Mouse (Mus musculus): Measurements from ENCODE around the gene Rfc4. TPM values are rescaled to one million over a fixed set of nuclear protein-coding genes. Genes with fewer than 3 reads are reported as not detected.
"Not testable (repeated sequence)": the region's sequence is repeated elsewhere in the genome, so short reads cannot be mapped to it uniquely, and the experiment has no call there.

Gene Rfc4
- polyA plus RNA-seq, 1 experiment from 2014 or later = 59.4 TPM

DNA sequence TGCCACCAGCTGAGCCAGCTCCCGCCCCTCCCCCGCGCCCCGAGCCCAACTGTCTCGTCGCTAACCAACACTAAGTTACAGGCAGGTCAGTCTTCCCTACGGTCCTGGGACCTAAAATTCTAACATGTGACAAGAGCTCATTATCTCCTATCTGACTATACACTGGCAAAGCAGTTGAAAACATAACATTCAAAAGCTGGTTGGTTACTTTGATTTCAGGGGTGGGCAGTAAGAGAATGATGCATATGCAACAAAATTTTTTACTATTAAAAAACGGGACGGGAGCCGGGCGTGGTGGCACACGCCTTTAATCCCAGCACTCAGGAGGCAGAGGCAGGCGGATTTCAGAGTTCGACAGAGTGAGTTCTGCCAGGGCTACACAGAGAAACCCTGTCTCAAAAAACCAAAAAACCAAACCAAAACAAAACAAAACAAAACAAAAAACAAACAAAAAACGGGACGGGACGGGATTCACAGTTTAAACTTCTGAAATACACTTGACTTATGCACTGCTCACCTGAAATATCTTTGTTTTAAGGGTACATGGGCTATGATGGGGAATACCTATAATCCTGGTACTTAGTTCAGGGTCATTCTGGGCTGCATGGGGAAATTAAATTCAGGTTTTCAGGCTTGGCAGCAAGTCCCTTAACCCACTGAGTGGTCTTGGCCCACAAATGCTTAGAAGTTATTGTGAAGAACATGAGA is 24.3 kb downstream of the Rfc4 start:
- Histone ChIP-seq H3K9ac (replicated peaks) (peak overlapping the region; percentile 44), H3K4me1 (ENCODE audit: insufficient read depth) (peaks cover 21% of the 10 kb centered on the region), H3K9me3 (ENCODE audit: low read length) (no peaks in the 10 kb centered on the region), H3K27ac (ENCODE audit: low read depth) (peak overlapping the region; percentile 46), H3K4me2 (ENCODE audit: low read depth, low read length) (peak overlapping the region; percentile 72), H3K4me3 (ENCODE audit: low read depth, low read length) (peak overlapping the region; percentile 40), H3K36me3 (replicated peaks; ENCODE audit: insufficient read depth, low read length) (no peaks in the 10 kb centered on the region), H3K27me3 (ENCODE audit: insufficient read depth, low read length) (no peaks in the 10 kb centered on the region)
- TF ChIP-seq CTCF (IDR thresholded peaks at IDR 0.05; ENCODE audit: low read depth) = no peak
- no peak for TF ChIP-seq EP300 (IDR thresholded peaks at IDR 0.05; ENCODE audit: low read depth)
- no peak for ATAC-seq
- WGBS (ENCODE audit: insufficient replicate concordance) = 27% methylated on average over 17 of the region's 17 CpGs
- peak; percentile 56 for DNase-seq

DNA sequence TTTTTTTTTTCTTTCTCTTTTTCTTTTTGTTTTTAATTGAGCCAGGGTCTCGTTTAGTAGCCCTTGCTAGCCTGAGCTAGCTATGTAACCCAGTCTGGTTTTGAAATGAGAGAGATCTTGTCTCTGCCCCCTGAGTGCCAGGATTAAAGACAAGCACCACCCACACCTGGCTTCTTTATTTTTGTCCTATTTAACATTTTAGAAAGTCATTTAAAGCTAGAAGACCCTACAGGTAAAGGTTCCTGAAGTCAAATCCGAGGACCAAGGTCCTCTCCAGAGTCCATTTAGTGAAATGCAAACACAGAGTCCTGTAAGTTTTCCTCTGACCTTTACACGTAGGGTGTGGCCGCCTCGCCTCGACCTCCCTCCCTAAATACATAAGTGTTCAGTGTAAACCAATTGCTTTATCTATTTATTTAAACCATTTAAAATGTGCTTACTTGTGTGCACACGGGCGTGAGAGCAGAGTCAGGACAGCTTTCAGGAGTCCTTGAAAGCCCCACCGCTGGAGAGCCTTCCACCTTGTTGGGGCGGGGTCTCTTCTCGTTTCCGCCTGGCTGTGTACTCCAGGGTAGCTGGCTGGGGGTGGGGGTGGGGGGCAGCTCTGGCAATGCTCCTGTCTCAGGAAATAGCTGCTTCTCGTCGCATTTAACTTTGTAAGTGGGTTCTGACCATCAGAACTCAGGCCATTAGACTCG is 25.0 kb downstream of the Rfc4 start:
- Histone ChIP-seq H3K4me1 (ENCODE audit: insufficient read depth) (peaks cover 21% of the 10 kb centered on the region), H3K9me3 (ENCODE audit: low read length) (no peaks in the 10 kb centered on the region), H3K36me3 (replicated peaks; ENCODE audit: insufficient read depth, low read length) (no peaks in the 10 kb centered on the region), H3K4me2 (ENCODE audit: low read depth, low read length) (peak overlapping the region; percentile 72), H3K27ac (ENCODE audit: low read depth) (peak overlapping the region; percentile 46), H3K27me3 (ENCODE audit: insufficient read depth, low read length) (no peaks in the 10 kb centered on the region), H3K9ac (replicated peaks) (peak overlapping the region; percentile 44), H3K4me3 (ENCODE audit: low read depth, low read length) (peak overlapping the region; percentile 40)
- 5% methylated on average over 15 of the region's 15 CpGs for WGBS (ENCODE audit: insufficient replicate concordance)
- ATAC-seq = no peak
- DNase-seq = no peak
- no peak for TF ChIP-seq EP300 (IDR thresholded peaks at IDR 0.05; ENCODE audit: low read depth)
- no peak for TF ChIP-seq CTCF (IDR thresholded peaks at IDR 0.05; ENCODE audit: low read depth)

DNA sequence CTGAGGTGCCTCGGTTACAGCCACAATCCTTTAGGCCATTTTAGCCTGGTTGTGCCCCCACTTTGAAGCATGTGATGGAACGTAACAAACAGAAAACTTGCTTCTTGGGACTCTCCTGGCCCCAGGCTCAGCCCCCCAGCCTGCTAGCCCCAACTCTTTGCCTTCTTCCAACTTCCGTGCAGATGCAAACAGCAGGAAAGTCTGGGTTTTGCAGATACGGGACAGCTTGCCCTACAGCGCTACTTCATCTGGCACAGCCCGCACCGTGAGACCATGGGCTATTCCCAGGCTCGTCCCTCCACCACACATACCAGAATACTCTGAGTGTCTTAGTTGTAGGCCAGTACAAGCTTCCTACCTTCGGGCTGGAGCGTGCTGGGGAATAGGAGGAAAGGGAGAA is 26.9 kb downstream of the Rfc4 start:
- Histone ChIP-seq H3K4me1 (ENCODE audit: insufficient read depth) (peaks cover 17% of the 10 kb centered on the region), H3K36me3 (replicated peaks; ENCODE audit: insufficient read depth, low read length) (no peaks in the 10 kb centered on the region), H3K4me3 (ENCODE audit: low read depth, low read length) (peak overlapping the region; percentile 15; the same call in 1 of the 2 replicates), H3K27me3 (ENCODE audit: insufficient read depth, low read length) (no peaks in the 10 kb centered on the region), H3K9me3 (ENCODE audit: low read length) (no peaks in the 10 kb centered on the region), H3K4me2 (ENCODE audit: low read depth, low read length) (peak overlapping the region; percentile 65), H3K27ac (ENCODE audit: low read depth) (peak overlapping the region; percentile 1; the same call in 1 of the 2 replicates), H3K9ac (replicated peaks) (peak overlapping the region; percentile 9; the same call in 1 of the 2 replicates)
- TF ChIP-seq EP300 (IDR thresholded peaks at IDR 0.05; ENCODE audit: low read depth) (no peak), CTCF (IDR thresholded peaks at IDR 0.05; ENCODE audit: low read depth) (no peak)
- ATAC-seq = no peak
- 24% methylated on average over 10 of the region's 10 CpGs for WGBS (ENCODE audit: insufficient replicate concordance)
- DNase-seq = no peak

DNA sequence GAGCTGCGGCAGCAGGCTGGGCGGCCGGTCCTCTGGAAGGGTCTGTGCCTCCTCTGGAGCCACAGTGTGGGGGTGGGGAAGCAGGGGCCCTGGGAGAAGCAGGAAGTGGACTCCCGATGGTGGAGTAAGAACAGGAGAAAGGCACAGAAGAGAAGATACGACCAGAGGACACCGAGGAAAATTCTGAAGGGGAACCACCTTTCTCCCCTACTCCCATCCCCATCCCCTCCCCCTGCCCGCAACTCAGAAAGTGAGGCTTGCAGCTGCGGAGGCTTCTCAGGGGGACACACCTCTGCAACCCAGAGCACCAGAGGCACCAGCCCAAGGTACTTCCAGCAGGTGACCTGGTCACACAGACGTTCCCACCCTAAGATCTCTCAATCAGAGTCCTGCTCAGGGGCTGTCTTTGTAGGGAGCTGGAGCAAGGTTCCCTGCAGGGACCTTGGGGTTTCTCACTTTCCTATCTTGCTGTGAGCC is 27.4 kb downstream of the Rfc4 start:
- no peak for ATAC-seq
- peak; percentile 29 for DNase-seq
- TF ChIP-seq CTCF (IDR thresholded peaks at IDR 0.05; ENCODE audit: low read depth) = no peak
- Histone ChIP-seq H3K4me2 (ENCODE audit: low read depth, low read length) (peak overlapping the region; percentile 65), H3K9me3 (ENCODE audit: low read length) (no peaks in the 10 kb centered on the region), H3K36me3 (replicated peaks; ENCODE audit: insufficient read depth, low read length) (no peaks in the 10 kb centered on the region), H3K27ac (ENCODE audit: low read depth) (peak overlapping the region; percentile 1; the same call in 1 of the 2 replicates), H3K27me3 (ENCODE audit: insufficient read depth, low read length) (no peaks in the 10 kb centered on the region), H3K4me1 (ENCODE audit: insufficient read depth) (peaks cover 17% of the 10 kb centered on the region), H3K9ac (replicated peaks) (peak overlapping the region; percentile 9), H3K4me3 (ENCODE audit: low read depth, low read length) (peak overlapping the region; percentile 15; the same call in 1 of the 2 replicates)
- 3% methylated on average over 9 of the region's 9 CpGs for WGBS (ENCODE audit: insufficient replicate concordance)

- H3K4me1 ChIP-seq (ENCODE audit: insufficient read depth) = peaks cover 17% of the 10 kb centered on the region
- H3K4me3 ChIP-seq (ENCODE audit: low read depth, low read length) = peak overlapping the region; percentile 15; the same call in 1 of the 2 replicates
- no peaks in the 10 kb centered on the region for H3K36me3 ChIP-seq (replicated peaks; ENCODE audit: insufficient read depth, low read length)
- 44% methylated on average over 12 of the region's 12 CpGs for WGBS (ENCODE audit: insufficient replicate concordance)
- H3K4me2 ChIP-seq (ENCODE audit: low read depth, low read length) = peak overlapping the region; percentile 65
- H3K9ac ChIP-seq (replicated peaks) = no peak overlapping the region; the same call in 1 of the 2 replicates
- ATAC-seq (no peak), DNase-seq (no peak)
- H3K27ac ChIP-seq (ENCODE audit: low read depth) = no peak overlapping the region
- no peaks in the 10 kb centered on the region for H3K9me3 ChIP-seq (ENCODE audit: low read length)
- no peaks in the 10 kb centered on the region for H3K27me3 ChIP-seq (ENCODE audit: insufficient read depth, low read length)
- TF ChIP-seq CTCF (IDR thresholded peaks at IDR 0.05; ENCODE audit: low read depth) = no peak
- TF ChIP-seq EP300 (IDR thresholded peaks at IDR 0.05; ENCODE audit: low read depth) = no peak
Measured at GRCm38 (mm10) chr16:23099632-23100031, 27.9 kb downstream of the Rfc4 start.

DNA sequence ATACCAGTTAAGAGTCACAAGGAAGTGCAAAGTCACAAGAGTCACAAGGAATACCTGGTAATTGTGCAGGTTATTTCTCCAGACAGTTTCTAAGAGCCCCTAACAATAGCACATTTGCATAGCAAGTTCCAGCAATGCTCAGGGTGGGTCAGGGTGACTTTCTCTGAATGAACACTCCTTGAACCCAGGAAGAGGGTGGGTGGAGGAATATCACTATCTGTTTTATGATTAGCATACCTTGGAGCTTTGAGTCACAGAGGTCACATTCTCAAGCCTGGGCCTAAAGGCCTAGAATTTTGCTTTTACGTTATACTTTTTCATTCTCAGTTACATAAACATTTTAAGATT is 29.5 kb downstream of the Rfc4 start:
- H3K4me1 ChIP-seq (ENCODE audit: insufficient read depth) = peaks cover 11% of the 10 kb centered on the region
- H3K9ac ChIP-seq (replicated peaks); H3K4me2 ChIP-seq (ENCODE audit: low read depth, low read length); DNase-seq; H3K9me3 ChIP-seq (ENCODE audit: low read length); H3K27ac ChIP-seq (ENCODE audit: low read depth); H3K36me3 ChIP-seq (replicated peaks; ENCODE audit: insufficient read depth, low read length); ATAC-seq; H3K4me3 ChIP-seq (ENCODE audit: low read depth, low read length); H3K27me3 ChIP-seq (ENCODE audit: insufficient read depth, low read length): not testable (repeated sequence)
- WGBS (ENCODE audit: insufficient replicate concordance) = 92% methylated on average over 1 of the region's 1 CpGs

DNA sequence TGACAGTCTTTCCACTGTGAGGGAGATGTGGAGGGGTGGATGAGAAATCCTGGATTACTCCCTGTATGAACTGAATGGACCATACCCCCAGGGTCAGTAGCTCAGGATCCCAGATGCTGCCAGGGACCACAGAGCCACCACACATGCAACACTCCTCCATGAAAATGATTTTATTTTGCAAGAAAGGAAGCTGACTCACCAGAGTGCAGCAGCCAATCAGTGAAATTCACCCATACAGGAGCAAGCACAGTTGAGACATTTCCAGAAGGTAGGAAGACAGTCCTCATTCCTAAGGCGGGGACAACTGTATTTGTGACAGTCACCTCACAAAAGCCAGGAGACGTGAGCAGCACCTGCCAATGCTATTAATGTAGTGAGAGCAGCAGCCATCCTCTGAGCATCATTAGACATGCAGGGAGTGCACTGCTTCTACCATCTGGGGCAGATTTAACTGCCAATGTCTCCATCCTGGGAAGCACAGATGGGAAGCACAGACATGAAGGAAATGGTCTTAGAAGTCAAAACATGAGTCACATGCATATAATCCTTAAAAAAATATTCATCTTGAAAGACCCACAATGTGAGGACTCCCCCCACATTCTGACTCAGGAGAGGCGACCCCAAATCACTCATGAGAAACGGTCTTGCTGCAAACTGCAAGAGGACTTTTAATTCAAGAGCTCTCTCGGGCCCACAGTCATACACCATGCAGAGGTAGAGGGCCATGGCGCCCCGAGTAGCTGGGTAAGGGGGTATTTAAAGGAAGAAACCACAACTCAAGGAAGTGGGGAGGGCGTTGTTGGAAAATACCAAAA is 30.0 kb downstream of the Rfc4 start:
- not testable (repeated sequence) for H3K27ac ChIP-seq (ENCODE audit: low read depth); H3K4me1 ChIP-seq (ENCODE audit: insufficient read depth); H3K27me3 ChIP-seq (ENCODE audit: insufficient read depth, low read length); H3K9me3 ChIP-seq (ENCODE audit: low read length); H3K4me2 ChIP-seq (ENCODE audit: low read depth, low read length); H3K9ac ChIP-seq (replicated peaks); H3K4me3 ChIP-seq (ENCODE audit: low read depth, low read length); H3K36me3 ChIP-seq (replicated peaks; ENCODE audit: insufficient read depth, low read length); ATAC-seq; DNase-seq
- WGBS (ENCODE audit: insufficient replicate concordance) = 74% methylated on average over 8 of the region's 8 CpGs

GRCm38 (mm10) chr16:23096886-23097285 is 30.7 kb downstream of the Rfc4 start:
- not testable (repeated sequence) for H3K9ac ChIP-seq (replicated peaks)
- 75% methylated on average over 1 of the region's 1 CpGs for WGBS (ENCODE audit: insufficient replicate concordance)

More at GRCm38 (mm10) chr16:23096886-23097285, 30.7 kb downstream of the Rfc4 start:
- H3K27me3 ChIP-seq (ENCODE audit: insufficient read depth, low read length); H3K4me1 ChIP-seq (ENCODE audit: insufficient read depth); H3K27ac ChIP-seq (ENCODE audit: low read depth); H3K9me3 ChIP-seq (ENCODE audit: low read length); DNase-seq; H3K4me2 ChIP-seq (ENCODE audit: low read depth, low read length); H3K4me3 ChIP-seq (ENCODE audit: low read depth, low read length); H3K36me3 ChIP-seq (replicated peaks; ENCODE audit: insufficient read depth, low read length); ATAC-seq: not testable (repeated sequence)

Data from liver, postnatal 0 days (tissue).